Mouse (Mus musculus): ENCODE measurements around the gene Gdf5.
"Not testable (repeated sequence)": the region's sequence is repeated elsewhere in the genome, so short reads cannot be mapped to it uniquely, and the experiment has no call there.

The Gdf5 gene

GRCm38 (mm10) chr2:155940681-155941080 lies 4.5 kb downstream of the Gdf5 start, which contains the start of gene Gm15557:
Gene Gm15557, plus strand, starts transcription at chr2:155940728.
- no peak for DNase-seq

- no peak for DNase-seq
These were observed 5.2 kb downstream of the Gdf5 start for GRCm38 (mm10) chr2:155939897-155940529.

- DNase-seq, result peak; percentile 93 to 95
These were observed 15.4 kb downstream of the Gdf5 start, which contains the start of gene Uqcc1 for GRCm38 (mm10) chr2:155929531-155930442. Gene Uqcc1, minus strand, starts transcription at chr2:155930310.

GRCm38 (mm10) chr2:155928711-155929345 lies 16.3 kb downstream of the Gdf5 start:
- peak; percentile 51 to 68 for DNase-seq

GRCm38 (mm10) chr2:155925213-155925612 lies 20.0 kb downstream of the Gdf5 start:
- DNase-seq, result not testable (repeated sequence)

GRCm38 (mm10) chr2:155923143-155923542 lies 22.0 kb downstream of the Gdf5 start:
- DNase-seq, result no peak

- no peak for DNase-seq
These were observed 30.5 kb downstream of the Gdf5 start for GRCm38 (mm10) chr2:155914684-155915083.

- DNase-seq, result no peak
These were observed 41.5 kb downstream of the Gdf5 start for GRCm38 (mm10) chr2:155903632-155904008.

- no peak for DNase-seq
These were observed 42.1 kb downstream of the Gdf5 start for GRCm38 (mm10) chr2:155902989-155903631.

- DNase-seq, result no peak
These were observed 50.0 kb downstream of the Gdf5 start for GRCm38 (mm10) chr2:155895046-155895735.

GRCm38 (mm10) chr2:155894307-155895045 lies 50.7 kb downstream of the Gdf5 start:
- DNase-seq, result no peak
